Mouse (Mus musculus): ENCODE measurements around the gene Sugct.

GRCm38 (mm10) chr13:17116073-17116472 lies 579.3 kb downstream of the Sugct start:
- TF ChIP-seq MYOD1 (IDR thresholded peaks at IDR 0.05; ENCODE audit: control insufficient read depth, insufficient read length, low read depth) (no peak), CTCF (IDR thresholded peaks at IDR 0.05; ENCODE audit: control insufficient read depth, insufficient read depth, insufficient read length) (no peak), USF1 (IDR thresholded peaks at IDR 0.05; ENCODE audit: low read depth) (no peak), MAX (IDR thresholded peaks at IDR 0.05) (no peak)

Measured in C2C12 (cell line).